Mouse (Mus musculus) liver, embryonic 11.5 days (tissue): ENCODE measurements at regions not wholly inside any gene's neighbourhood (a gene's known extent, or its start where the extent isn't known, plus 50 kb on each side); places are given as distances from the start of the nearest gene placed in this dataset.

Source experiments
- ATAC-seq: fragments of 200-750 bp; cut with Nextera tagmentation; replicated peaks from 2 replicates; pipeline ENCODE4 v1.8.0; 2017; ENCODE audit warnings: moderate number of reproducible peaks, mild to moderate bottlenecking, moderate TSS enrichment, moderate library complexity; ENCODE audit not compliant: low FRiP score
- DNase-seq: peaks from one replicate; pipeline ENCODE4 v3.0.0-alpha.2; 2017; ENCODE audit warnings: low spot score
- H3K27ac ChIP-seq: fragments of 300-500 bp; sonication (generic); 2 replicates; pipeline ENCODE4 v1.5.1; 2014; ENCODE audit warnings: mild to moderate bottlenecking, low read depth, low read length, control low read depth
- H3K27me3 ChIP-seq: fragments of 300-500 bp; sonication (generic); replicated peaks from 2 replicates; pipeline ENCODE4 v1.6.1; 2014; ENCODE audit warnings: low read length, mixed read lengths; ENCODE audit not compliant: control insufficient read depth, insufficient read depth
- H3K36me3 ChIP-seq: fragments of 300-500 bp; sonication (generic); 2 replicates; pipeline ENCODE4 v1.6.1; 2014; ENCODE audit warnings: mild to moderate bottlenecking, low read length, moderate library complexity, mixed read lengths; ENCODE audit not compliant: control insufficient read depth, insufficient read depth
- H3K4me1 ChIP-seq: fragments of 300-500 bp; sonication (generic); replicated peaks from 2 replicates; pipeline ENCODE4 v1.6.1; 2014; ENCODE audit warnings: low read length, mixed read lengths; ENCODE audit not compliant: control insufficient read depth, insufficient read depth
- H3K4me2 ChIP-seq: fragments of 300-500 bp; sonication (generic); 2 replicates; pipeline ENCODE4 v1.6.1; 2014; ENCODE audit warnings: mild to moderate bottlenecking, control low read depth, moderate library complexity
- H3K4me3 ChIP-seq: fragments of 300-500 bp; sonication (generic); 2 replicates; pipeline ENCODE4 v1.5.1; 2014; ENCODE audit warnings: low read depth, low read length, control low read depth
- H3K9ac ChIP-seq: fragments of 300-500 bp; sonication (generic); 2 replicates; pipeline ENCODE4 v1.6.1; 2014; ENCODE audit warnings: low read depth, low read length, control low read depth
- H3K9me3 ChIP-seq: fragments of 300-500 bp; sonication (generic); 2 replicates; pipeline ENCODE4 v1.6.1; 2016; ENCODE audit warnings: low read length, inconsistent platforms, mixed read lengths; ENCODE audit not compliant: control insufficient read depth
- WGBS: fragments of 180-500 bp; shearing (Covaris S2); extraction: QIAGEN DNeasy Blood & Tissue Kit; methylation state at CpG from one replicate; pipeline ENCODE4 v1.1.7; 2014; 5-methylcytosine and 5-hydroxymethylcytosine counted together

DNA sequence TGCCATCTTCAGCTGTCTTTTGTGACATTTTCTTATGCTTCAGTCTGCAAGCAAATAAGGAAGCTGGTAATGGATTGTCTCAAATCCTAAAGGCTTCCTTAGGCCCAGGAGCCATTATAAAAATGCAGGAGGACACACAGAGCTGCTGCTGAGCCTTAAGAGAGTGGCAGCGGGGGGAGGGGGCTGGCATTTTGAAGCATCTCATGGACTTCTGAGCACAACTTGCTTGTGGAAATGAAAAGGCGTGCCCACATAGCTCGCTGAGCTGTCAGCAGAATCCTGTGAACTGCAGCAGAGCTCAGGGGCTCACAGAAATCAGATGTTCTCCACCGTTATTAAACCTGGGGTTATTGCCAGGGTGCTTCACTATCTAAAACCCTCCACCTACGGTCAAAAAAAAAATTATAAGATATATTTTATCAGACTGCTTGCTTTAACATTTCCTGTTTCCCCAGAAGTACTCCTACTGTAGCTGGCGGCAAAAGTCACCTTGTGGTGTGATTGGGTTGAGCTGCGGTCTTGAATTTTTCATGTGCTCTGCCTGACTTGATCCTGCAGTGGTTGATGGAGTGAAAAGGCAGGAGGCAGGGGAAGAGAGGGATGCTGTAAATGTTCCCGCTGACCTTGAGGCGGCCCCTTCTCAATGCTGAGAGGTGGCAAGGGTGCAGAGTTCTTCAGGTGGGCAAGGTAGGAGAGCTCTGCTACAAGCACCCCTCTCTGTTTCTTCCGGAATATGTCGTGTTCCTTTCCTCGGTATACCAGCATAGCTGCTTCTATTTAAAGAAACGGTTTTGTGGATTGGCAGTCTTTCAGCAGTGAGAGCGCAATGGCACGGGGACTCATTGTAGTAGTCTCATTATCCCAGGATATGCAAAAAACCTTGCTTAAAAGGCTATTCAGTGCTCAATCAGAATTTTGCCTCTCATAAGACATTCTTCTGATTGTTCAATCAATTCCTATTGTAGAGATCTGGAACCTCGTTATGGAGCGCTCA is 71.4 kb upstream of the Krr1 start:
- no peaks in the 10 kb centered on the region for H3K36me3 ChIP-seq
- ATAC-seq (no peak), DNase-seq (no peak)
- H3K27ac ChIP-seq: no peak overlapping the region
- H3K9ac ChIP-seq: no peak overlapping the region
- no peaks in the 10 kb centered on the region for H3K4me1 ChIP-seq
- no peak overlapping the region for H3K4me2 ChIP-seq
- H3K27me3 ChIP-seq: no peaks in the 10 kb centered on the region
- H3K9me3 ChIP-seq: no peaks in the 10 kb centered on the region
- no peak overlapping the region for H3K4me3 ChIP-seq
- 76% methylated on average over 17 of the region's 17 CpGs for WGBS

DNA sequence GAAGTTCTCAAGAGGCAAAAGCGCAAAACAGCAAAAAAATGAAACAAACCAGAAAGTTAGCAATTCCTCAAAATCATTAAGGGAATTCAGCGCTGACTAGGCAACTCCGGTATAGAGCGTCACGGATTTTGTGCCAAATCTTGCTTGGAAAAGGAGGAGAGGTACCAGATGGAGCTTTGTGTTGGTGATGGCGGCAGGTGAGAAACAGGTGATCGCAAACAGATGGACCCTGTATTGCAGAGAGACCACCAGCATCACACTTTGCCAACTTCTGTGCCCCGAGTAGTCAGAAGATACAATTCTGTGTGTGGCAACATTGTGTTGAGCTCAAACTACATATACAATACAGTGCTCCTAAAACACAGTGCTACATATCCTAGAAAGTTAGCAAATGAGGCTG is 68.5 kb upstream of the Krr1 start:
- WGBS: 91% methylated on average over 8 of the region's 8 CpGs

DNA sequence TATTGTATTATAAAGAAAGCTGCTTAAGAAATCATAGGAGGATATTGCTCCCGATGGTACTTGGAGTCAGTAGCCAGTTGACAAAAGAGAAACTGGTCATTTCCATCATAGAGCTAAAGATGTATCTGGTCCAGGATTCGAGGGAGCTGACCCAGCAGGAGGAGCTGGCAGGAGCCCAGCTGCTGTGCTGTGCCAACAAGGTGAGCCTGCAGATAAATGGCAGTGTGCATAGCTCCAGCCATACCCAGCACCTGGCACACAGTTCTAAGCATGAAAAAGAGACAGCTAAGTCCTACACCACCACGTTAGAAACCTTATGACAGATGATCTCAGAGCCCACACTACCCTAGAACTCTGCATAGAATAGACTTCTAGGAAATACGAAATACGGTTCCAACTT is 64.6 kb upstream of the Krr1 start:
- ATAC-seq (no peak), DNase-seq (no peak)
- Histone ChIP-seq H3K9me3 (no peaks in the 10 kb centered on the region), H3K27ac (no peak overlapping the region), H3K27me3 (no peaks in the 10 kb centered on the region), H3K9ac (no peak overlapping the region), H3K4me3 (no peak overlapping the region), H3K4me2 (no peak overlapping the region), H3K4me1 (no peaks in the 10 kb centered on the region), H3K36me3 (no peaks in the 10 kb centered on the region)
- 80% methylated on average over 5 of the region's 5 CpGs for WGBS

More for the DNA sequence above, 68.5 kb upstream of the Krr1 start:
- ATAC-seq (no peak), DNase-seq (no peak)
- H3K4me3 ChIP-seq: no peak overlapping the region
- H3K27me3 ChIP-seq: no peaks in the 10 kb centered on the region
- no peak overlapping the region for H3K4me2 ChIP-seq
- H3K4me1 ChIP-seq: no peaks in the 10 kb centered on the region
- H3K36me3 ChIP-seq: no peaks in the 10 kb centered on the region
- H3K9ac ChIP-seq: no peak overlapping the region
- no peak overlapping the region for H3K27ac ChIP-seq
- no peaks in the 10 kb centered on the region for H3K9me3 ChIP-seq

DNA sequence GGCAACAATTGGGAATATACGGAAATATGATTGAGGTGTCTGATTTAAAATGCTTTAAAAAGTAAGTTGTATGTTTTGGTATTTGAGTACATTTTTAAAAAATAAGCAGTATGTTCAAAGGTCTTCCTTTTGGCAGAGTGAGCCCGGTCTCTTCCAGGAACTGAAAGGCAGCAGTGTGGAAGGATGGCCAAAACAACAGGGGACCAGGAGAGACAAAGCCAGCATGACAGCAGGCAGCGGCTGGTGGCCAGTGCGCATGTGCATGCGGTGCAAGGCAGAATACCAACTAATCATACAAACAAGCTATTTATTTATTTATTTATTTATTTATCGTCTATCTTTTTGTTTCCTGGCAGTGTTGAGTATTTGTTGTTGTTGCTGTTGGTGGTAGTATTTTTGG is 59.9 kb upstream of the Krr1 start:
- no peak for ATAC-seq
- 93% methylated on average over 6 of the region's 6 CpGs for WGBS
- no peak overlapping the region for H3K27ac ChIP-seq

DNA sequence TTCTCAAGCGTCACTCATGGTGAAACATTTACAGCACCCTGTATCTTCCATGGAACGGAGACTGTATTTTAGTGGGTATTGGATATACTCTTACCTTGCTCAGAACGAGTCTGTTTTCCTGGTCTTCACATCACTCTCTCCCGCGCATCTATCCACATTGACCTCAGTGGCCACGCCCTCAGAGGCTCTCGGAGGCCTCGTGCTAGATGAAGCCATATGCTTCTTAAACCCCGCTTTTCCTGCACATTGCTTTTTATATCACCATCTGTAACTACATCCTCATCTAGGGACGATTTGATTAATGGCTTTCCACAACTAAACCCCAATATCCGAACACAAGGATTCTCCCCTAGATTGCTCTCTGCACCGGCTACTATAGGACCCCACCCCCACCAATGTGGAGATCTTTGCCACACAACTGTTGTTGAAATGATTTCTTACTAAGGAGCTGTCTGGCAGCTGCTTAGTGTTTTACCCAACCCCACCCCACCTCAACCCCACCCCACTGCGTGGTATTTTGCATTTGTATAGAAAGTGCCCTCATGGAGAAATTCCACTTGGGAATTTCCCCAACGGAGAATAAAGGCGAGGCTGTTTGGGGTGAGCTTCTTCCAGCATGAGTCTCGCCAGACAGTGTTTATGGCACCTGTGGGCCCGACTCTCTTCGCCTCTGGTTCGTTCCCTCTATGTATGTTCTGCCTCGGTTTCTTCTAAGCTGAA is 59.2 kb upstream of the Krr1 start:
- H3K9ac ChIP-seq: no peak overlapping the region
- H3K27me3 ChIP-seq: no peaks in the 10 kb centered on the region
- no peak for ATAC-seq
- H3K4me2 ChIP-seq: no peak overlapping the region
- no peaks in the 10 kb centered on the region for H3K36me3 ChIP-seq
- H3K9me3 ChIP-seq: no peaks in the 10 kb centered on the region
- H3K27ac ChIP-seq: no peak overlapping the region
- no peaks in the 10 kb centered on the region for H3K4me1 ChIP-seq
- DNase-seq: no peak
- WGBS: 84% methylated on average over 20 of the region's 20 CpGs
- H3K4me3 ChIP-seq: no peak overlapping the region

More for the DNA sequence above, 59.9 kb upstream of the Krr1 start:
- Histone ChIP-seq H3K9me3 (no peaks in the 10 kb centered on the region), H3K9ac (no peak overlapping the region), H3K4me3 (no peak overlapping the region), H3K4me1 (no peaks in the 10 kb centered on the region), H3K36me3 (no peaks in the 10 kb centered on the region), H3K4me2 (no peak overlapping the region), H3K27me3 (no peaks in the 10 kb centered on the region)
- no peak for DNase-seq

DNA sequence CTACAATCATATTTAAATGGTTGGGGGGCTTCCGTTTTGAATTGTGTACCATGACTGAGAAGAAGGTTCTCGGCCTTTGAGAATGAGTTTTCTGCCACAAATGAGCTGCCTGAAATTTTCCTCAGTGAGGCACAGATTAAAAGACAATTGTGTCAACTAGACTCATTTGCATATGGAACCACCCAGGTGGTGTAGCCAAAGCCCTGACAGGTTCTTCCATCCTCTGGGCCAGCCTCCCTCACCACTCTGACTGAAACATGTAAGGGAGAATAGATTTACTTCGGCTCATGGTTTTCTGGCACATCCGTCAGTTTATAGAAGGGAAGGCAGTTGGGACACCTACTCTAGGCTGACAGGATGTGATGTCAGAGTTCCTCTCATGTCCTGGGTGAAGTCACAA is 58.2 kb upstream of the Krr1 start:
- no peaks in the 10 kb centered on the region for H3K27me3 ChIP-seq
- no peak overlapping the region for H3K4me2 ChIP-seq
- no peak for DNase-seq
- no peaks in the 10 kb centered on the region for H3K36me3 ChIP-seq
- ATAC-seq: no peak
- 91% methylated on average over 4 of the region's 4 CpGs for WGBS
- H3K9ac ChIP-seq: no peak overlapping the region
- peaks cover 1% of the 10 kb centered on the region; the same call in 1 of the 2 replicates for H3K4me1 ChIP-seq
- H3K9me3 ChIP-seq: no peaks in the 10 kb centered on the region
- H3K4me3 ChIP-seq: no peak overlapping the region
- no peak overlapping the region for H3K27ac ChIP-seq

DNA sequence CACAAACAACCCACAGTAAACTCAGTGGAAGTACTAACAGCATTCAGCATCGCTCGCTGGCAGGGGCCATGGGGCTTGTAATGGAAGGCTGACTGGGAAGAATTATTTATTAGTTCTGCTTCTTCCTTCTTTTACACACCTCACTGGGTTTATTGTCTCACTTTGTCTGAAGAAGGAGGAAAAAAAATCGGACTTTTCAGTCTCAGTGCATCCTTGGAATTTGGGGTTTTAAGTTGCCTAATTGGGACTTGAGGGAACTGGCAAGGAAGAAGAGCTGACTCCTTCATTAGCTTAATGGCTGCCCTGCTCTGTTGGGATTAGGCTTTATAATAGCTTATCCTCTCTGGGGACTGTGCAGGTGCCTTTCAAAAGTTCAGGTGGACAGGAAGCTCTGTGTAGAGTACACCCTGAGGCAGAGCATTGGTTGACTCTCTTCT is 54.4 kb upstream of the Krr1 start:
- Histone ChIP-seq H3K27ac (no peak overlapping the region), H3K4me2 (no peak overlapping the region), H3K4me1 (peaks cover 10% of the 10 kb centered on the region; the same call in 1 of the 2 replicates), H3K9ac (no peak overlapping the region), H3K4me3 (no peak overlapping the region), H3K27me3 (no peaks in the 10 kb centered on the region), H3K36me3 (no peaks in the 10 kb centered on the region), H3K9me3 (no peaks in the 10 kb centered on the region)
- DNase-seq (no peak), ATAC-seq (no peak)
- 77% methylated on average over 3 of the region's 3 CpGs for WGBS

DNA sequence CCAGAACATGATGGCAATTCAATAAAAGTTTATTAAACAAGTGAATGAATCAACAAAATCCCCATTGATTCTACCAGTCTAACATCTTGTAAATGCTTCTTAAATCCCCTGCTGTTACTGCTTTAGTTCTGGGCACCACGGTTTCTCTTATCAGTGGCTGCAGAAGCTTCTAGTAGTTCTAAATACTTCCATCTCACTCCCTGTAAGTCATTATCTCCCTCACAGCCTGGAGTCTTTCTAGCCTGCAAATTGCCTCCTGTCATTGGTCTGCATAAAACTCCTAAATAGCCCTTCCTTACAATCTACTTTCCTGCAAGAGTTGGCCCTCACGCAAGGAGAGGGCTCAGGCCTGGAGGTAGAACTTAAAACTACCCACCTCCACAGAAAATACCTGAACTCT is 53.0 kb upstream of the Krr1 start:
- Histone ChIP-seq H3K36me3 (no peaks in the 10 kb centered on the region), H3K27me3 (no peaks in the 10 kb centered on the region), H3K9ac (no peak overlapping the region), H3K4me3 (no peak overlapping the region), H3K9me3 (no peaks in the 10 kb centered on the region), H3K4me2 (no peak overlapping the region), H3K4me1 (peaks cover 15% of the 10 kb centered on the region; the same call in 1 of the 2 replicates), H3K27ac (peak overlapping the region; percentile 28; the same call in 1 of the 2 replicates)
- ATAC-seq: peak; percentile 87
- no peak for DNase-seq
- WGBS: 25% methylated on average over 2 of the region's 2 CpGs
